Mouse (Mus musculus) liver, embryonic 15.5 days (tissue): ENCODE results near the gene Mdga1. TPM values are rescaled to one million over a fixed set of nuclear protein-coding genes. Genes with fewer than 3 reads are reported as not detected.

Experiments used
- ATAC-seq: fragments of 200-750 bp; cut with Nextera tagmentation; 2 replicates; pipeline ENCODE4 v1.8.0; 2017; ENCODE audit warnings: moderate number of reproducible peaks, mild to moderate bottlenecking, moderate library complexity; ENCODE audit not compliant: insufficient read depth
- H3K27ac ChIP-seq: fragments of 300-500 bp; sonication (generic); replicated peaks from 2 replicates; pipeline ENCODE4 v1.5.1; 2015; ENCODE audit warnings: mild to moderate bottlenecking, inconsistent platforms
- H3K27me3 ChIP-seq: fragments of 300-500 bp; sonication (generic); 2 replicates; pipeline ENCODE4 v1.6.1; 2015; ENCODE audit warnings: mild to moderate bottlenecking, inconsistent platforms
- H3K36me3 ChIP-seq: fragments of 300-500 bp; sonication (generic); replicated peaks from 2 replicates; pipeline ENCODE4 v1.6.1; 2015; ENCODE audit warnings: moderate library complexity, mild to moderate bottlenecking, inconsistent platforms
- H3K4me1 ChIP-seq: fragments of 300-500 bp; sonication (generic); replicated peaks from 2 replicates; pipeline ENCODE4 v1.6.1; 2015; ENCODE audit warnings: inconsistent platforms
- H3K4me2 ChIP-seq: fragments of 300-500 bp; sonication (generic); 2 replicates; pipeline ENCODE4 v1.6.1; 2015; ENCODE audit warnings: moderate library complexity, mild to moderate bottlenecking, inconsistent platforms
- H3K4me3 ChIP-seq: fragments of 300-500 bp; sonication (generic); replicated peaks from 2 replicates; pipeline ENCODE4 v1.5.1; 2015; ENCODE audit warnings: mild to moderate bottlenecking, inconsistent platforms
- H3K9ac ChIP-seq: fragments of 300-500 bp; sonication (generic); 2 replicates; pipeline ENCODE4 v1.6.1; 2015; ENCODE audit warnings: moderate library complexity, mild to moderate bottlenecking, inconsistent platforms
- H3K9me3 ChIP-seq: fragments of 300-500 bp; sonication (generic); replicated peaks from 2 replicates; pipeline ENCODE4 v1.6.1; 2016; ENCODE audit warnings: inconsistent platforms
- whole genome bisulfite sequencing: fragments of 180-500 bp; shearing (Covaris S2); methylation state at CpG from one replicate; pipeline ENCODE4 v1.1.7; 2015; ENCODE audit warnings: mixed read lengths; ENCODE audit not compliant: insufficient replicate concordance; 5-methylcytosine and 5-hydroxymethylcytosine counted together
- polyA plus RNA-seq: library from polyadenylated mRNA; unstranded; fragments of >200 nt; fragmentation: Nextera tagmentation; extraction: Ambion mirVana; gene quantifications from 2 replicates; pipeline ENCODE4 v1.2.1, GENCODE M21; 2015

Mdga1 gene
- polyA plus RNA-seq, 1 experiment from 2014 or later: 1.1 TPM

- Histone ChIP-seq H3K27me3 (no peaks in the 10 kb centered on the region), H3K9me3 (no peaks in the 10 kb centered on the region), H3K4me3 (no peak overlapping the region), H3K4me2 (no peak overlapping the region), H3K27ac (no peak overlapping the region), H3K9ac (no peak overlapping the region), H3K4me1 (peaks cover 5% of the 10 kb centered on the region; the same call in 1 of the 2 replicates), H3K36me3 (no peaks in the 10 kb centered on the region)
- 53% methylated on average over 8 of the region's 8 CpGs for WGBS
- ATAC-seq: no peak
Measured at GRCm38 (mm10) chr17:29981568-29981967, 11.7 kb upstream of the Mdga1 start.

GRCm38 (mm10) chr17:29979841-29980240, 10.0 kb upstream of the Mdga1 start:
- H3K36me3 ChIP-seq: no peaks in the 10 kb centered on the region
- ATAC-seq: no peak
- H3K27me3 ChIP-seq: no peaks in the 10 kb centered on the region
- no peak overlapping the region for H3K4me2 ChIP-seq
- 34% methylated on average over 7 of the region's 7 CpGs for WGBS
- H3K4me1 ChIP-seq: peaks cover 5% of the 10 kb centered on the region; the same call in 1 of the 2 replicates
- no peak overlapping the region for H3K9ac ChIP-seq
- H3K9me3 ChIP-seq: no peaks in the 10 kb centered on the region
- no peak overlapping the region for H3K4me3 ChIP-seq
- no peak overlapping the region for H3K27ac ChIP-seq

- Histone ChIP-seq H3K9me3 (no peaks in the 10 kb centered on the region), H3K9ac (no peak overlapping the region), H3K36me3 (no peaks in the 10 kb centered on the region), H3K4me3 (no peak overlapping the region), H3K27ac (no peak overlapping the region), H3K27me3 (no peaks in the 10 kb centered on the region), H3K4me1 (peaks cover 5% of the 10 kb centered on the region; the same call in 1 of the 2 replicates), H3K4me2 (no peak overlapping the region)
- no peak for ATAC-seq
- WGBS: 54% methylated on average over 4 of the region's 4 CpGs
Measured at GRCm38 (mm10) chr17:29979020-29979419, 9.1 kb upstream of the Mdga1 start.

- Histone ChIP-seq H3K4me2 (no peak overlapping the region), H3K9ac (no peak overlapping the region), H3K27me3 (peaks cover 5% of the 10 kb centered on the region; the same call in 1 of the 2 replicates), H3K36me3 (no peaks in the 10 kb centered on the region), H3K27ac (no peak overlapping the region), H3K4me1 (peaks cover 5% of the 10 kb centered on the region; the same call in 1 of the 2 replicates), H3K9me3 (no peaks in the 10 kb centered on the region), H3K4me3 (no peak overlapping the region)
- ATAC-seq: no peak
- WGBS: 6% methylated on average over 8 of the region's 8 CpGs
Measured at GRCm38 (mm10) chr17:29975731-29976130, 5.8 kb upstream of the Mdga1 start.

GRCm38 (mm10) chr17:29973226-29973625, 3.3 kb upstream of the Mdga1 start:
- H3K9ac ChIP-seq: no peak overlapping the region
- WGBS: 39% methylated on average over 7 of the region's 7 CpGs
- H3K27me3 ChIP-seq: peaks cover 5% of the 10 kb centered on the region; the same call in 1 of the 2 replicates
- H3K36me3 ChIP-seq: no peaks in the 10 kb centered on the region
- no peaks in the 10 kb centered on the region for H3K9me3 ChIP-seq
- no peak overlapping the region for H3K4me3 ChIP-seq
- H3K27ac ChIP-seq: no peak overlapping the region
- no peak for ATAC-seq
- no peaks in the 10 kb centered on the region; the same call in 1 of the 2 replicates for H3K4me1 ChIP-seq
- no peak overlapping the region for H3K4me2 ChIP-seq

GRCm38 (mm10) chr17:29971761-29972432, 2.0 kb upstream of the Mdga1 start:
- no peak overlapping the region for H3K27ac ChIP-seq
- H3K4me1 ChIP-seq: no peaks in the 10 kb centered on the region; the same call in 1 of the 2 replicates
- H3K9me3 ChIP-seq: no peaks in the 10 kb centered on the region
- no peak overlapping the region for H3K9ac ChIP-seq
- H3K4me3 ChIP-seq: no peak overlapping the region
- peaks cover 5% of the 10 kb centered on the region; the same call in 1 of the 2 replicates for H3K27me3 ChIP-seq
- H3K36me3 ChIP-seq: no peaks in the 10 kb centered on the region
- H3K4me2 ChIP-seq: no peak overlapping the region
- WGBS: 55% methylated on average over 15 of the region's 15 CpGs
- no peak for ATAC-seq

- Histone ChIP-seq H3K4me3 (no peak overlapping the region), H3K36me3 (no peaks in the 10 kb centered on the region), H3K4me1 (peaks cover 7% of the 10 kb centered on the region; the same call in 1 of the 2 replicates), H3K9me3 (no peaks in the 10 kb centered on the region), H3K27ac (no peak overlapping the region), H3K27me3 (peaks cover 35% of the 10 kb centered on the region), H3K4me2 (no peak overlapping the region), H3K9ac (no peak overlapping the region)
- ATAC-seq: no peak
- WGBS: 40% methylated on average over 5 of the region's 5 CpGs
Measured at GRCm38 (mm10) chr17:29965506-29965905, 4.4 kb downstream of the Mdga1 start.

GRCm38 (mm10) chr17:29963730-29964259, 6.1 kb downstream of the Mdga1 start:
- Histone ChIP-seq H3K9me3 (no peaks in the 10 kb centered on the region), H3K4me2 (peak overlapping the region; percentile 43), H3K36me3 (no peaks in the 10 kb centered on the region), H3K4me1 (peaks cover 7% of the 10 kb centered on the region; the same call in 1 of the 2 replicates), H3K27me3 (peaks cover 35% of the 10 kb centered on the region), H3K4me3 (no peak overlapping the region; the same call in 1 of the 2 replicates), H3K9ac (no peak overlapping the region; the same call in 1 of the 2 replicates), H3K27ac (no peak overlapping the region)
- WGBS: 5% methylated on average over 11 of the region's 11 CpGs
- ATAC-seq: no peak

- Histone ChIP-seq H3K9ac (no peak overlapping the region), H3K4me1 (no peaks in the 10 kb centered on the region), H3K4me3 (no peak overlapping the region), H3K36me3 (no peaks in the 10 kb centered on the region), H3K9me3 (no peaks in the 10 kb centered on the region), H3K4me2 (no peak overlapping the region), H3K27ac (no peak overlapping the region), H3K27me3 (no peaks in the 10 kb centered on the region)
- no peak for ATAC-seq
- WGBS: 52% methylated on average over 8 of the region's 8 CpGs
Measured at GRCm38 (mm10) chr17:29955880-29956279, 14.0 kb downstream of the Mdga1 start.

GRCm38 (mm10) chr17:29954316-29954715, 15.6 kb downstream of the Mdga1 start:
- H3K27me3 ChIP-seq: no peaks in the 10 kb centered on the region
- no peak for ATAC-seq
- no peaks in the 10 kb centered on the region for H3K4me1 ChIP-seq
- H3K4me3 ChIP-seq: no peak overlapping the region
- no peak overlapping the region for H3K27ac ChIP-seq
- no peaks in the 10 kb centered on the region for H3K9me3 ChIP-seq
- 40% methylated on average over 5 of the region's 5 CpGs for WGBS
- no peak overlapping the region for H3K4me2 ChIP-seq
- H3K36me3 ChIP-seq: no peaks in the 10 kb centered on the region
- no peak overlapping the region for H3K9ac ChIP-seq

GRCm38 (mm10) chr17:29951100-29951499, 18.8 kb downstream of the Mdga1 start:
- 26% methylated on average over 6 of the region's 6 CpGs for WGBS
- Histone ChIP-seq H3K27ac (no peak overlapping the region), H3K9me3 (no peaks in the 10 kb centered on the region), H3K9ac (no peak overlapping the region), H3K4me2 (no peak overlapping the region), H3K4me3 (no peak overlapping the region), H3K36me3 (no peaks in the 10 kb centered on the region), H3K4me1 (no peaks in the 10 kb centered on the region), H3K27me3 (0 out of 2 replicates have a peak, but pooled peaks cover 3% of the 10 kb centered on the region)
- ATAC-seq: no peak
